ENCODE assay signal across 35 mouse cellular contexts in the genomic region with DNA sequence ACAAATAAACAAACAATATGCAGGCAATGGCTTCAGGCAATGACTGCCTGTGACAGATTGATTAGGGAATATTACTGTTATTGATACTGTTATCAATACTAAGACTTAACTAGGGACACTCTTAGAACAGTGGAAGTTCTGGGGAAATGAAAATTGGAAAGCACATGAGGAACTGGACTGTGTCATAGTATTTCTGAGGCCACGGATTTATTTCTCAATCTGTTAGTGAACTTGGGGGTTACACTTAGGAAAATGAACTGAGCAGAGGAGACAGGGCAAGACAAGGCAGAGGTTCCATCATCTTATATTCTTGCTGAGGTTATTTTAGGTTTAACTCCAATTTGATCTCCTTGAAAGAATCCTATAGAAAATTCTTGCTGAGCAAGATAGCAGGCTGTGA. TPM values are rescaled to one million over a fixed set of nuclear protein-coding genes. Genes with fewer than 3 reads are reported as not detected.
"Had no signal": no experiment of that assay in that cellular context is flagged by ENCODE, and none has a peak within 500 bp of the region (broad histone marks: within the 10 kb centered on the region; RNA-seq: fewer than 3 reads in every experiment).

No protein-coding gene starts in this region.

- H3K4me3 ChIP-seq: heart, adult 2 months; heart, embryonic 13.5 days; heart, embryonic 15.5 days; hindbrain, embryonic 13.5 days; hindbrain, embryonic 15.5 days; limb, embryonic 13.5 days; limb, embryonic 15.5 days; liver, embryonic 12.5 days had no signal

- H3K4me1 ChIP-seq: heart, embryonic 13.5 days; heart, embryonic 15.5 days; hindbrain, embryonic 13.5 days; hindbrain, embryonic 15.5 days; limb, embryonic 13.5 days; limb, embryonic 15.5 days; liver, embryonic 12.5 days had no signal

- DNase-seq: gastrocnemius, postnatal 14 days; heart, adult 11 months; heart, adult 2 months; heart, postnatal 14 days; heart, postnatal 36 days; kidney, adult 11 months; kidney, adult 8-10 months; kidney, postnatal 10 days; kidney, postnatal 25 days; layer of hippocampus, adult 9-11 months; layer of hippocampus, postnatal 36 days; left cerebral cortex, postnatal 4 days had no signal

- H3K9me3 ChIP-seq: heart, embryonic 15.5 days; hindbrain, embryonic 13.5 days; hindbrain, embryonic 15.5 days; limb, embryonic 13.5 days; limb, embryonic 15.5 days; liver, embryonic 12.5 days had no signal

- H3K27ac ChIP-seq: heart, adult 2 months; heart, embryonic 13.5 days; heart, embryonic 15.5 days; hindbrain, embryonic 13.5 days; hindbrain, embryonic 15.5 days; hindbrain, postnatal 0 days; limb, embryonic 13.5 days; limb, embryonic 15.5 days; liver, embryonic 12.5 days; liver, embryonic 14.5 days had no signal

- H3K4me2 ChIP-seq: heart, embryonic 11.5 days; heart, embryonic 13.5 days; heart, embryonic 15.5 days; hindbrain, embryonic 13.5 days; hindbrain, embryonic 15.5 days; limb, embryonic 13.5 days; limb, embryonic 15.5 days; liver, embryonic 12.5 days had no signal

- H3K36me3 ChIP-seq: heart, embryonic 13.5 days; heart, embryonic 15.5 days; hindbrain, embryonic 13.5 days; hindbrain, embryonic 15.5 days; limb, embryonic 13.5 days; limb, embryonic 15.5 days; liver, embryonic 12.5 days had no signal

- H3K27me3 ChIP-seq: heart, embryonic 13.5 days; heart, embryonic 15.5 days; hindbrain, embryonic 13.5 days; hindbrain, embryonic 15.5 days; limb, embryonic 13.5 days; limb, embryonic 15.5 days; liver, embryonic 12.5 days had no signal

- ATAC-seq: hindbrain, postnatal 0 days; intestine, embryonic 16.5 days; liver, embryonic 12.5 days had no signal

- H3K9ac ChIP-seq: heart, embryonic 13.5 days; heart, embryonic 15.5 days; hindbrain, embryonic 13.5 days; hindbrain, embryonic 15.5 days; limb, embryonic 13.5 days; limb, embryonic 15.5 days; liver, embryonic 12.5 days; liver, embryonic 14.5 days had no signal

RNA-seq across cellular contexts. Expression of gene Gm4952, which starts 59.8 kb away (rescaled TPM):
- total RNA-seq: gastrocnemius, adult 18-20 months; gastrocnemius, adult 8-10 months; gastrocnemius, postnatal 14 days; heart, adult 2 months; heart, postnatal 14 days; heart, postnatal 36 days; hematopoietic stem cell, adult 5-6 weeks; hindbrain, postnatal 0 days; layer of hippocampus, adult 18-20 months; layer of hippocampus, adult 8-10 months; layer of hippocampus, postnatal 36 days; left cerebral cortex, adult 18-20 months; left cerebral cortex, postnatal 10 days had no signal
- polyA plus RNA-seq: heart, adult 2 months; heart, postnatal 0 days; hindbrain, embryonic 11.5 days; intestine, embryonic 14.5 days; large intestine, adult 2 months; limb, embryonic 11.5 days; limb, embryonic 15.5 days had no signal
